11 mouse cellular contexts compared by ENCODE assay signal in the genomic region with DNA sequence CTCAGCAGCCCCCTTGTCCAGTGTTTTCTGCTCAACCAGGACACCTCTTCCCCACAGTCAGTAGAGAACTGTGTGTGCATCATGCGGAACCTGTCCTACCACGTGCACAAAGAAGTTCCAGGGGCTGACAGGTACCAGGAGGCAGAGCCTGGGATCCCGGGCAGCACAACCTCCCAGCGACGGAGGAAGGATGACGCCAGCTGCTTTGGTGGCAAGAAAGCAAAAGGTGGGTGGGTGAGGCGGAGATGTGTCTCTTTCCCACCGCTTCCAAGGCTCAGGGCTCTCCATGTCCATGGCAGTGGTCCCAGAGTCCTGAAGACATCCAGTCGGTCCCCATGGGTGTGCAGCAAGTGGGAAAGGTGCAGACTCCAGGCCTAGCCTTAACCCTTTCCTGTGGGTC. TPM values are rescaled to one million over a fixed set of nuclear protein-coding genes. Genes with fewer than 3 reads are reported as not detected.
A peak's percentile ranks its signal among the peaks of the same experiment; 100 is the strongest.
DNase-seq lines count a peak whose midpoint lies in the region; ATAC-seq and TF ChIP-seq lines count a peak whose summit lies in the region.
"Had no signal": no experiment of that assay in that cellular context is flagged by ENCODE, and none has a peak within 500 bp of the region (broad histone marks: within the 10 kb centered on the region; RNA-seq: fewer than 3 reads in every experiment).

No protein-coding gene starts in this region.

- H3K27ac ChIP-seq in lung, embryonic 15.5 days: peak overlapping the region; percentile 75
- peak overlapping the region; percentile 88 for H3K27ac ChIP-seq in forebrain, embryonic 13.5 days
- peak overlapping the region; percentile 55 for H3K27ac ChIP-seq in hindbrain, embryonic 14.5 days
- peak overlapping the region; percentile 81 for H3K27ac ChIP-seq in neural tube, embryonic 13.5 days (replicated peaks)
- H3K27ac ChIP-seq: liver, embryonic 14.5 days had no signal

- DNase-seq in lung, adult 2 months: no peak
- no peak for DNase-seq in hindbrain, embryonic 14.5 days (ENCODE audit: low spot score)
- no peak for DNase-seq in gastrocnemius, adult 8-10 months (ENCODE audit: low spot score in 2 of 2)
- no peak for DNase-seq in left cerebral cortex, postnatal 4 days
- DNase-seq: cerebellum, adult 9-10 months; thymus, postnatal 25 days had no signal

- TF ChIP-seq CTCF in lung, adult 2 months (IDR thresholded peaks at IDR 0.05; ENCODE audit: insufficient read depth, low read length): no peak

- no peak overlapping the region for H3K4me3 ChIP-seq in lung, embryonic 15.5 days
- H3K4me3 ChIP-seq in lung, adult 2 months (replicated peaks; ENCODE audit: extremely low read depth, low read depth, low read length): no peak overlapping the region
- H3K4me3 ChIP-seq in forebrain, embryonic 13.5 days: no peak overlapping the region
- no peak overlapping the region for H3K4me3 ChIP-seq in hindbrain, embryonic 14.5 days (replicated peaks; ENCODE audit: low read length)
- H3K4me3 ChIP-seq in neural tube, embryonic 13.5 days: no peak overlapping the region
- H3K4me3 ChIP-seq: embryonic facial prominence, embryonic 12.5 days had no signal

- WGBS in lung, embryonic 15.5 days: 62% methylated on average over 9 of the region's 9 CpGs
- WGBS in lung, adult 2 months: 72% methylated on average over 9 of the region's 9 CpGs
- 62% methylated on average over 9 of the region's 9 CpGs for WGBS in forebrain, embryonic 13.5 days
- WGBS in hindbrain, embryonic 14.5 days: 42% methylated on average over 9 of the region's 9 CpGs
- WGBS in neural tube, embryonic 13.5 days: 60% methylated on average over 9 of the region's 9 CpGs

- no peak for TF ChIP-seq POLR2A in lung, adult 2 months (IDR thresholded peaks at IDR 0.05; ENCODE audit: borderline replicate concordance, extremely low read depth, low read depth, low read length)

- no peaks in the 10 kb centered on the region for H3K27me3 ChIP-seq in lung, embryonic 15.5 days
- H3K27me3 ChIP-seq in forebrain, embryonic 13.5 days: no peaks in the 10 kb centered on the region
- no peaks in the 10 kb centered on the region for H3K27me3 ChIP-seq in hindbrain, embryonic 14.5 days (ENCODE audit: control insufficient read depth, insufficient read depth, low read length)
- no peaks in the 10 kb centered on the region for H3K27me3 ChIP-seq in neural tube, embryonic 13.5 days
- H3K27me3 ChIP-seq: embryonic facial prominence, embryonic 12.5 days had no signal

- no peaks in the 10 kb centered on the region for H3K9me3 ChIP-seq in lung, embryonic 15.5 days
- H3K9me3 ChIP-seq in forebrain, embryonic 13.5 days (replicated peaks): no peaks in the 10 kb centered on the region
- H3K9me3 ChIP-seq in hindbrain, embryonic 14.5 days (ENCODE audit: control insufficient read depth, low read length): no peaks in the 10 kb centered on the region
- no peaks in the 10 kb centered on the region for H3K9me3 ChIP-seq in neural tube, embryonic 13.5 days
- H3K9me3 ChIP-seq: embryonic facial prominence, embryonic 12.5 days had no signal

- no peak for ATAC-seq in lung, embryonic 15.5 days (ENCODE audit: borderline replicate concordance, extremely low read depth, low FRiP score, low TSS enrichment)
- no peak for ATAC-seq in forebrain, embryonic 13.5 days
- no peak for ATAC-seq in hindbrain, embryonic 14.5 days (ENCODE audit: low FRiP score)
- no peak for ATAC-seq in neural tube, embryonic 13.5 days (ENCODE audit: low read depth)

- no peak overlapping the region for H3K4me2 ChIP-seq in lung, embryonic 15.5 days
- peak overlapping the region; percentile 38 for H3K4me2 ChIP-seq in forebrain, embryonic 13.5 days
- peak overlapping the region; percentile 19; the same call in 1 of the 2 replicates for H3K4me2 ChIP-seq in hindbrain, embryonic 14.5 days (replicated peaks)
- H3K4me2 ChIP-seq in neural tube, embryonic 13.5 days: peak overlapping the region; percentile 14; the same call in 1 of the 2 replicates
- H3K4me2 ChIP-seq: embryonic facial prominence, embryonic 12.5 days had no signal

- peaks cover 30% of the 10 kb centered on the region for H3K4me1 ChIP-seq in lung, embryonic 15.5 days
- H3K4me1 ChIP-seq in lung, adult 2 months (ENCODE audit: control insufficient read depth, insufficient read depth, low read length): peaks cover 6% of the 10 kb centered on the region; the same call in 1 of the 2 replicates
- peaks cover 59% of the 10 kb centered on the region for H3K4me1 ChIP-seq in forebrain, embryonic 13.5 days
- peaks cover 48% of the 10 kb centered on the region for H3K4me1 ChIP-seq in hindbrain, embryonic 14.5 days (replicated peaks; ENCODE audit: control insufficient read depth, insufficient read depth, low read length)
- H3K4me1 ChIP-seq in neural tube, embryonic 13.5 days (replicated peaks): peaks cover 64% of the 10 kb centered on the region

- H3K9ac ChIP-seq in lung, embryonic 15.5 days: no peak overlapping the region
- peak overlapping the region; percentile 45 for H3K9ac ChIP-seq in forebrain, embryonic 13.5 days
- no peak overlapping the region for H3K9ac ChIP-seq in hindbrain, embryonic 14.5 days
- H3K9ac ChIP-seq in neural tube, embryonic 13.5 days: no peak overlapping the region; the same call in 1 of the 2 replicates
- H3K9ac ChIP-seq: embryonic facial prominence, embryonic 12.5 days; liver, embryonic 14.5 days had no signal

- intact Hi-C loops in left cerebral cortex, postnatal 4 days (cut with DNase I): no loop called here

- H3K36me3 ChIP-seq in lung, embryonic 15.5 days: peaks cover 44% of the 10 kb centered on the region
- H3K36me3 ChIP-seq in forebrain, embryonic 13.5 days (ENCODE audit: poor library complexity, severe bottlenecking): peaks cover 89% of the 10 kb centered on the region
- H3K36me3 ChIP-seq in hindbrain, embryonic 14.5 days (replicated peaks; ENCODE audit: control insufficient read depth, insufficient read depth): peaks cover 81% of the 10 kb centered on the region
- H3K36me3 ChIP-seq in neural tube, embryonic 13.5 days: peaks cover 86% of the 10 kb centered on the region

RNA-seq across cellular contexts. Expression of a gene that starts 26.2 kb away (rescaled TPM):
- polyA plus RNA-seq in lung, embryonic 15.5 days (2015; fragmentation: Nextera tagmentation; extraction: Ambion mirVana): 22.7 and 23.4 TPM in 2 replicates
- 11.7 and 19.4 TPM in 2 replicates for polyA plus RNA-seq in lung, adult 2 months (2012; rRNA removed)
- 23.4 and 25.1 TPM in 2 replicates for polyA plus RNA-seq in forebrain, embryonic 13.5 days (2015; fragmentation: Nextera tagmentation; extraction: Ambion mirVana)
- 26.0 and 28.2 TPM in 2 replicates for polyA plus RNA-seq in hindbrain, embryonic 14.5 days (2014; fragmentation: Nextera tagmentation; extraction: Ambion mirVana)
- 20.3 and 22.8 TPM in 2 replicates for polyA plus RNA-seq in neural tube, embryonic 13.5 days (2015; fragmentation: Nextera tagmentation; extraction: Ambion mirVana)
- 10 to 100 TPM; 17.2 to 23.5 (median 21.3) TPM for total RNA-seq in gastrocnemius, adult 8-10 months (2022)
- 10 to 100 TPM; 22.2 to 24.0 TPM for total RNA-seq in left cerebral cortex, postnatal 4 days (2021)

RNA-seq across cellular contexts. Expression of a gene that starts 26.6 kb away (rescaled TPM):
- 112 and 122 TPM in 2 replicates for polyA plus RNA-seq in lung, embryonic 15.5 days (2015; fragmentation: Nextera tagmentation; extraction: Ambion mirVana)
- polyA plus RNA-seq in lung, adult 2 months (2012; rRNA removed): 159 and 171 TPM in 2 replicates
- polyA plus RNA-seq in forebrain, embryonic 13.5 days (2015; fragmentation: Nextera tagmentation; extraction: Ambion mirVana): 64.0 and 70.1 TPM in 2 replicates
- 91.6 and 99.4 TPM in 2 replicates for polyA plus RNA-seq in hindbrain, embryonic 14.5 days (2014; fragmentation: Nextera tagmentation; extraction: Ambion mirVana)
- polyA plus RNA-seq in neural tube, embryonic 13.5 days (2015; fragmentation: Nextera tagmentation; extraction: Ambion mirVana): 86.4 and 93.2 TPM in 2 replicates
- total RNA-seq in gastrocnemius, adult 8-10 months (2022): 10 to 100 TPM; 36.7 to 39.9 (median 38.5) TPM
- total RNA-seq in left cerebral cortex, postnatal 4 days (2021): 10 to 100 TPM; 55.5 to 57.3 TPM

RNA-seq across cellular contexts. Expression of a gene that starts 52.0 kb away (rescaled TPM):
- polyA plus RNA-seq in lung, embryonic 15.5 days (2015; fragmentation: Nextera tagmentation; extraction: Ambion mirVana): 29.7 and 35.5 TPM in 2 replicates
- 49.9 and 53.7 TPM in 2 replicates for polyA plus RNA-seq in lung, adult 2 months (2012; rRNA removed)
- polyA plus RNA-seq in forebrain, embryonic 13.5 days (2015; fragmentation: Nextera tagmentation; extraction: Ambion mirVana): 77.2 and 95.0 TPM in 2 replicates
- polyA plus RNA-seq in hindbrain, embryonic 14.5 days (2014; fragmentation: Nextera tagmentation; extraction: Ambion mirVana): 53.2 and 64.6 TPM in 2 replicates
- polyA plus RNA-seq in neural tube, embryonic 13.5 days (2015; fragmentation: Nextera tagmentation; extraction: Ambion mirVana): 85.2 and 93.6 TPM in 2 replicates
- 10 to 100 TPM in 2 of 4 experiments, 1 to 10 TPM in 2; 7.8 to 12.7 (median 9.9) TPM for total RNA-seq in gastrocnemius, adult 8-10 months (2022)
- 10 to 100 TPM; 74.7 to 80.3 TPM for total RNA-seq in left cerebral cortex, postnatal 4 days (2021)

RNA-seq across cellular contexts. Expression of a gene that starts 52.1 kb away (rescaled TPM):
- 24.6 and 33.0 TPM in 2 replicates for polyA plus RNA-seq in lung, embryonic 15.5 days (2015; fragmentation: Nextera tagmentation; extraction: Ambion mirVana)
- polyA plus RNA-seq in lung, adult 2 months (2012; rRNA removed): 35.1 and 36.1 TPM in 2 replicates
- 59.2 and 63.2 TPM in 2 replicates for polyA plus RNA-seq in forebrain, embryonic 13.5 days (2015; fragmentation: Nextera tagmentation; extraction: Ambion mirVana)
- 94.5 and 97.9 TPM in 2 replicates for polyA plus RNA-seq in hindbrain, embryonic 14.5 days (2014; fragmentation: Nextera tagmentation; extraction: Ambion mirVana)
- 74.0 and 79.5 TPM in 2 replicates for polyA plus RNA-seq in neural tube, embryonic 13.5 days (2015; fragmentation: Nextera tagmentation; extraction: Ambion mirVana)
- total RNA-seq in gastrocnemius, adult 8-10 months (2022): 10 to 100 TPM; 29.9 to 53.4 (median 43.1) TPM
- total RNA-seq in left cerebral cortex, postnatal 4 days (2021): 10 to 100 TPM; 75.0 to 84.7 TPM
